Mouse (Mus musculus) kidney, postnatal 25 days (tissue): ENCODE results near the gene Htr1f.

Experiments
- DNase-seq, 2 experiments: peaks; one replicate each; pipeline ENCODE4 v3.0.0; 2021; ENCODE audit warnings: mixed read lengths in 2 of 2

Gene Htr1f

GRCm38 (mm10) chr16:64961690-64962089 lies 144.0 kb downstream of the Htr1f start:
- DNase-seq = peak in 1 of 2 experiments; percentile 5

DNA sequence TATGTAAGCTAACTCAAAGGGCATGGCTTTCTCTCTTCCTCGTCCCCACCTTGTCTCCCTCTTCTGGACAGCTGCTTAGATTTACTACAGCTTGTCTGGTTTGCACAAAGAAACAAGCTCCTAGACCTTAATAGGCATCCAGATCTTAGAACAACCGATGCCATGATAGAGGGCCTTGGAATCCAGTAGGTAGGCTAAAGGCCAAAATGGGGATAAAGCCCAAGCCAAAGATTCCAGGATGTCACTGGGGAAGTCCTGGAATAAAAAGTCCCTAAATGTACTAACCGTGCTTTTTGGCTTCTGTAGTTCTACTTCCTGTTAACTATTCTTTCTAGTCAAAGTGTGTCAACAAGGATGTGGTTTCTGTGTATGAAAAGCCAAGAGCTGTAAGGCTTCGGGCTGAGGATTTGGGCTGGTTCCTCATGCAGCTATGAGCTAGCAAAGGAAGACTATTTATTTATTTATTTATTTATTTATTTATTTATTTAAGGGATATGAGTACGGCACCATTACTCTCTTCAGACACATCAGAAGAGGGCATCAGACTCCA lies 163.9 kb downstream of the Htr1f start:
- no peak for DNase-seq

DNA sequence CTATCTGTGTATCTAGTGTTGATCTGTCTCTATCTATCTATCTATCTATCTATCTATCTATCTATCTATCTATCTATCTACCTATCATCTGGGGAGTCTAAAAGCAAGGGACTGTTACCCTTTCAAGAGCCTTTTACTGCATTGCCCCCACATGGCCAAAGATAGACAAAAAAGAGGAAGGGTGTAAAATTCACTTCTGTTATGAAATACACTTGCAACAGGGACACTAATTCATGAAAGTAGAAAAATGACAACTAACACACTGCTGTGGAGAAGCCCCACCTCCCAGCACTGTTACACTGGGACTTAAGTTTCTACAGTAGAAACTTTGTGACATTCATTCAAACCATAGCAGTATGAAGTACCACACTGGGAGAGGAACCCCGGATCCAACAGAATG lies 170.9 kb downstream of the Htr1f start:
- no peak for DNase-seq

- no peak for DNase-seq
These were observed 171.6 kb downstream of the Htr1f start for GRCm38 (mm10) chr16:64934011-64934410.

DNA sequence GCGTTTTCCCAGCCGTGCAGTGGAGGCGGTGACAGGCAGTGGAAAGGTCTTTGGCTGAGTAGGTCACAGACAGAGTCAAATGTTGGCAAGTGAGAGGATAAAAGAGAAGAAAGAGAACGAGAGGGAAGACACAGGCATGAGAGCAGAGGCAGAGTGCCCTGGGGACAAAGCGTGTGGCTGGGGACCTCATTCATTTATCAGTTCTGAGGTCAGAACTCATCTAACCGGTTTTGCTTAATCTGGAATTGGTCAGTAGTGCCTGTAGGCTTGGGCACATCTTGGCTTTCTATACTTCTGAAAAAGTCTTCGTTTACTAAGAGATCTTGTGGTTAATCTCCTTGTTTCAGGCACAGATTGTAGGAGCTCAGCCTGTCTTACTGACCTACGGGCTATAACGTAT lies 182.2 kb downstream of the Htr1f start:
- DNase-seq = no peak

DNA sequence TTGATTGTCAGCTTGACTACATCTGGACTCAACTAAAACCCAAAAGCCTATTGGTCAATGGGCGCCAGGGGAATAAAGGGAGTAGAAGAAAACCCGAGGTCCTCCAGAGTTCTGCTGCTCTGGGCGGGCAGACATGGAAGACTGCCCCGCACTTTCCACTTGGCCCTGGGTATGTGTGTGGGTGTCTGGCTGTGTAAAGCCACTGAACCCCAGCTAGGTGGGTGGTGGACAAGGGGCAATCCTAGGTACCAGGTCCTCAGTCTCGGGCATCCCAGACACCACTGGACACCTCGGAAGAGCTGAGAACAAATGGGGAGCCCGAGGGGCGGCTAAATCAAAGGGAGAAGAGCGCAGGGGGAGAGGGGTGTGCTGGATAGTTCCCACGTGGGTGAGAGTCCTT lies 196.9 kb downstream of the Htr1f start:
- no peak for DNase-seq

DNA sequence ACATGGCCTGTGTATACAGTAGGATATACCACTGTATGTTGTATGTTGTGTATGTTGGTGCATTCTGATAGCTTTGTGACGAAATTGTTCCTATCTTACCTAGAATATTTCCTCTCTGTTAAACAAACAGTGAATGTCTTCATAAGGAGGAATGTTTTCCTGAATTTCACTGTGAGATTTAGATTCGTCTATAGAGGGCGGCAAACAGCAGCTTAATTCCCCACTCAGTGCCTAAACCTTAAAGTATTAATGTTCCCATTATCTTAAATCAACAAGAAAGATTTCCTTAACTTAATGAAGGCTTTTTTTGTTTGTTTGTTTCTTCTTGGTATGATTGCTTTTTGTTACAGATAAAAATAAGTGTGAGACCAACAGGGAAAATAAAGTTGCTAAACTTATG lies 198.5 kb downstream of the Htr1f start:
- no peak for DNase-seq

DNA sequence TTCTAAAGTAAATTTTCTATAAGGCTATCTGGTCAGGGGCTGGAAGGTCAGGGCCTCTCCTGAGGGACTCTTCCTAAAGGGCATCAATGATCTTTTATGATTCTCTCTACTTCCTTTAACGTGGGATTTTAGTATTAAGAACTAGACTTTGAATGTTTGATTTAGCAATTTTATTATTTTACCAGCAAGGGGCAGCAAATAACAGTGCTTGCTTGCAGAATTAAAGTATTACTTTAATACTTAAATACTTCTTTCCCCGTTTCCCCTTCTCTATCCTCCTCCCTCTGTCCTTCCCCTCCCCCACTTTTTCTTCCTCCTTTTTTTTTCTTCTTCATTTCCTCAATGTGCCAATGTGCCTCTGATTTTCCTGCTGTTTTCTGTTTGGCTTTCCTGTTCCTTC lies 202.3 kb downstream of the Htr1f start:
- no peak for DNase-seq

DNA sequence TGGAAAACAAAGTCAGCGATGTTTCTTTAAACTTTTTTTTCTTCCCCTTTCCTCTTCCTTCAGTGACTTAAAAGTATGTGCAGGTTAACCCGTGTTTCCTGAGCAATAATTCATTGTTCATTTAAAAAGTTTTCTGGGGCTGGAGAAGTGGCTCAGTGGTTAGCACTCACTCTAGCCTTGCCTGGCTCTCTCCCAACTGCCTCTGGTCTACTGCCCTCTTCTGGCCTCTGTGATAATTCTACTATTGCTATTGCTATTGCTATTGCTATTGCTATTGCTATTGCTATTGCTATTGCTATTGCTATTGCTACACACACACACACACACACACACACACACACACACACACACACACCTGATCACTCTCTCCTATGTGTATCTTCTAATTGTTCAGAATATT lies 206.6 kb downstream of the Htr1f start:
- peak in 1 of 2 experiments; percentile 31 for DNase-seq

- no peak for DNase-seq
These were observed 216.2 kb downstream of the Htr1f start for GRCm38 (mm10) chr16:64889496-64889895.

DNA sequence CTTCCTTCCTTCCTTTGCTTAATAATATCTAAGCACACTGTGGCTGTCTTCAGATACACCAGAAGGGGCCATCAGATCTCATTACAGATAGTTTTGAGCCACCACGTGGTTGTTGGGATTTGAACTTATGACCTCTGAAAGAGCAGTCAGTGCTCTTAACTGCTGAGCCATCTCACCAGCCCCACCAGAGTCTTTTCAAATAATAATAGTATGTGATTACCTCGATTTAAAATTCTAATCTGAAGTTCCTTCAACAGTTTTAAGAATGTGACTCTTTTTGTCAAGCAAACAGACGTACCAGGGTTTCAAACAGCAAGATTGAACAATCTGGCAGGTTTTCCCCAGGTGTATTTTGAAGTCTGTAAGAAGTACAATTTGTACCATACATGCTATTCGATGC lies 220.1 kb downstream of the Htr1f start:
- no peak for DNase-seq

DNA sequence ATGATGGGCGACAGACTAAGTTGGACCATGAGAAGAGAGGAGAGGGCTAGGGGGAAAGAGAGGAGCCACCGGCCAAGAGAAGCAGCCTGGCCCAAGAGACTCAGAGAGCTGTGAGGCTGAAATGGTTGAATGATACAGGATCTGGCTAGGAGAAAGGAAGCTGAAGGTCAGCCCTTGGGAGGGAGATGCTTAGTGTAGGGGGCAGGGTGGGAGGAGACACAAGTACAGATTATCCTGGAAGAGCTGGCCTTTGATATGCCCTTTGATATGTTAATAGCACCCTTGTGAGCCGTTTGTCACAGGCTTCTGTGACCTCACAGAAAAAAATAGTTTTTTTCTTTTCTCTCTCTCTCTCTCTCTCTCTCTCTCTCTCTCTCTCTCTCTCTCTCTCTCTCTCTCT lies 220.5 kb downstream of the Htr1f start:
- no peak for DNase-seq

- DNase-seq = no peak
These were observed 221.2 kb downstream of the Htr1f start for GRCm38 (mm10) chr16:64884420-64884838.

GRCm38 (mm10) chr16:64883896-64884295 lies 221.8 kb downstream of the Htr1f start:
- no peak for DNase-seq

DNA sequence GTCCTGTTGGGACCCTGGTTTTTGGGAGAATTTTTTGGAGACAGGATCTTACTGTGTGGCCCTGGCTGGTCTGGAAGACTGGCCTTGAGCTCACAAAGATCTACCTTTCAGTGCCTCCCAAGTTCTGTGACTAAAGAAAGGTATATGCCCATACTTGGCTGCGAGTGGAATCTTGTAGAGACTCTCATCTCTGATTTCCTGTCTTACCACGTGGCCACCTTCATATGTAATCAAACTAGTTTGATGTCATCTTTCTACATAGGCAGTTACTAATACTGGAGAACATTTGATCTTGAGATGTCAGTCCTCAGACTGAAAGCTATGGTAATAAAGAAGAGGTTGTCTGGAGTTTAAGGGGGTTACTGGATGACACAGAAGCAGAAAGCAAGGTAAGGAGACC lies 224.2 kb downstream of the Htr1f start:
- no peak for DNase-seq

DNA sequence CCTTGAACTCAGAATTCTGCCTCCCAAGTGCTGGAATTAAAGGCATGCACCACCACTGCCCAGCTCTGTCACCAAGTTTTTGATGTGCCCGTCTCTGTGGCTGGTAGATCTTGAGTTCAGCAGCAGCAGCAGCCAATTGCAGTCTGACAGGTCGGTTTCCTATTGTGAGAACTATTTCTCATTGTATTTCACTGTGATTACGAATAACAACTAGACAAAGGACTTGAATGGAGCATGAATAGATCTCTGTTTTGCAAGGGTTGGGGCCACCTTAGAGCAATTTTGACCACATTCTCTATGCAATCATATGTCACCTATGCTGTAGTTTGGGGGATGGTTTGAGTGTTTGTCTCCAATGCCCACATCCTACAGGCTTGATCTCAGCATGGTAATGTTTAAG lies 224.7 kb downstream of the Htr1f start:
- DNase-seq = no peak

DNA sequence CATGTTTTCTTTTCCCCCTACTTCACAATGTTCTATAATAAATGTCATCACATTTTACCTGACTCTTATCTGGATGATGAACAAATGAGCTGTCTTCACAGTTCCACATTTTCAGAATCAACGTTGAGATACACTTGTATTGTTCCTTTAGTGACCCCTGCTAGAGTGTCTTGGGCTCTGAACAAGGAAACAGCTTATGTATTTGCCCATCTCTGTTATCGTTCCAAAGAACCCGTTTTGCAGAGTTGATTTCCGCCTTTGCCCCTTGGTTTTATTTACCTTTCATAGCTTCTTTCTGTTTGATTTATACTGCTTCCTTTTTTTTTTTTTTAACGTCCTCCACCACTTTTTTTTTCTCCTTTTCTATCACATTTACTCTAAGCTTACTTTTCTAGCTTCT lies 225.9 kb downstream of the Htr1f start:
- DNase-seq = no peak

- DNase-seq = peak in 1 of 2 experiments; percentile 29
These were observed 227.0 kb downstream of the Htr1f start for GRCm38 (mm10) chr16:64878611-64879132.

DNA sequence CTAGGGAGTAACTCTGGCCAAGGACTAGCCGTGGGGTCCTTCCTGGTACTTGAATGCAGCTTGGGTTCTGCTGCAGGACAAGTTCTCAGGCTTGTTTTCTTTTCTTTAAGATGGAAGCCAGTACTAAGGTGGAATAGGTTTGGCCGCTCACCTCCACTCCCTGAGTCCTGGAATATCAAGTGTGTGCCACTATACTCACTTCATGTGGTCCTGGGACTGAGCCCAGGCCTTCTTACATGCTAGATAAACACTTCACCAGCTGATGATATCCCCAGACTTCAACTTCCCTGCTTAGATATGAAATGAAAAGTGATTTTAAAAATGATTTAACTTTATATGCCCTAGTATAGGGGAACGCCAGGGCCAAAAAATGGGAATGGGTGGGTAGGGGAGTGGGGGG lies 228.3 kb downstream of the Htr1f start:
- DNase-seq = no peak

GRCm38 (mm10) chr16:64876631-64877265 lies 228.9 kb downstream of the Htr1f start:
- DNase-seq = no peak

DNA sequence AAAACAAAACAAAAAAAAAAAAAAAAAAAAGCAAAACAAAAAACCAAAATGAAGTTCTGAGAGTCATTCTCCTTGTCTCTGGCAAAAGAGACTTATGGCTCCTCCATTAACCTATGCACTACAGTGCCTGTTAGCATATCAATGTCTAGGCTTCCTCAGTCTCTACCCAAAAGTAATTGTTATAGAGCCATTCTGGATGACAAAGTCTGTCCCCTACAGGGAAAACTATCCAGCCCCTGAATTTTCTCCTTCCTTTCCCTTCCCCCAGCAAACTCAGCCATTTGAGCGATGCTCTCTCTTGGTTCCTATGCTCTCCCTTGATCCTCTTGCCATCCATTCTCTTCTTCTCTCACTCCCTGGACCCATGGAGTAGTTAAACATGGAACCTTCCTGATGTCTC lies 229.8 kb downstream of the Htr1f start:
- no peak for DNase-seq

DNA sequence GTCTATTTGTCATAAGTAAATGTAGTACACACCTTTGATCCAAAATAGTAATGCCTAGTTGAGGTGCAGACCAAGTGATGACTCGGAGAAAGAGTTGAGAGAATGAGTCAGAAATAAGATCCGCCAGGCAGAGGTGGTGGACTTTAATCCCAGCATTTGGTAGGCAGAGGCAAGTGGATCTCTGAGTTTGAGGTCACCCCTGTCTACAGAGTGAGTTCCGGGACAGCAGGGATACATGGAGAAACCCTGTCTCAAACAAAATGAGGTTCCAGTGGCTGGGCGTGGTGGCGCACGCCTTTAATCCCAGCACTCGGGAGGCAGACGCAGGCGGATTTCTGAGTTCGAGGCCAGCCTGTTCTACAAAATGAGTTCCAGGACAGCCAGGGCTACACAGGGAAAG lies 230.3 kb downstream of the Htr1f start:
- DNase-seq = no peak
